Mouse (Mus musculus): ENCODE results near the gene Itgb7. TPM values are rescaled to one million over a fixed set of nuclear protein-coding genes. Genes with fewer than 3 reads are reported as not detected.

Gene Itgb7
- 194 TPM for polyA plus RNA-seq (2015; fragmentation: Illumina TruSeq; extraction: RNeasy Lipid Tissue Mini Kit (QIAGEN cat#74804); ENCODE audit: insufficient read depth, low replicate concordance)

DNA sequence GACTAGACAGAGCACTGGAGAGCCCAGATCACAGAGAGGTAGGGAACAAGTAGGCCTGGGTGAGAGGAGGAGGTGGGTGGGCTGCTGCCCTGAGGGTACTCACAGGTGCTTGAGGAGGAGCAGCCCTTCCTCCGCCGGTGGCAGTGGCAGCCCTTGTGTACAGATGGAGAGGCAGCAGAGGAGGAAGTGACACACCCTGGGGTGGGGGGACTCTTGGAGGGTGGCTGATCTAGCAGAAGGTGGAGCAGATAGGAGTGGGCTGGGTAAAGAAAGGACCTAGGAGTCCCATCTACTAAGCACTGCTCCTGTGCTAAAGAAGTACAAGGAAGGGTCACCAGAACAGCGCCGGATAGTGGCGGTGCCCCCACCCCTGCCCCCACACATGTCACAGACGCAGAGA lies at the start of gene Itgb7:
TSS of gene Itgb7 (minus strand) at position 197 of the 400 bp plus-strand sequence.

GRCm38 (mm10) chr15:102279092-102279782 lies 47.5 kb upstream of the Itgb7 start, which contains the start of gene Mfsd5:
Gene Mfsd5, plus strand, starts transcription at chr15:102279454.

GRCm38 (mm10) chr15:102270274-102270960 lies 38.7 kb upstream of the Itgb7 start, which contains the start of gene Gm9918:
Gene Gm9918, plus strand, starts transcription at chr15:102270563.

GRCm38 (mm10) chr15:102257202-102258075 lies 25.7 kb upstream of the Itgb7 start, which contains the start of gene Rarg:
Gene Rarg, minus strand, starts transcription at chr15:102257517.

DNA sequence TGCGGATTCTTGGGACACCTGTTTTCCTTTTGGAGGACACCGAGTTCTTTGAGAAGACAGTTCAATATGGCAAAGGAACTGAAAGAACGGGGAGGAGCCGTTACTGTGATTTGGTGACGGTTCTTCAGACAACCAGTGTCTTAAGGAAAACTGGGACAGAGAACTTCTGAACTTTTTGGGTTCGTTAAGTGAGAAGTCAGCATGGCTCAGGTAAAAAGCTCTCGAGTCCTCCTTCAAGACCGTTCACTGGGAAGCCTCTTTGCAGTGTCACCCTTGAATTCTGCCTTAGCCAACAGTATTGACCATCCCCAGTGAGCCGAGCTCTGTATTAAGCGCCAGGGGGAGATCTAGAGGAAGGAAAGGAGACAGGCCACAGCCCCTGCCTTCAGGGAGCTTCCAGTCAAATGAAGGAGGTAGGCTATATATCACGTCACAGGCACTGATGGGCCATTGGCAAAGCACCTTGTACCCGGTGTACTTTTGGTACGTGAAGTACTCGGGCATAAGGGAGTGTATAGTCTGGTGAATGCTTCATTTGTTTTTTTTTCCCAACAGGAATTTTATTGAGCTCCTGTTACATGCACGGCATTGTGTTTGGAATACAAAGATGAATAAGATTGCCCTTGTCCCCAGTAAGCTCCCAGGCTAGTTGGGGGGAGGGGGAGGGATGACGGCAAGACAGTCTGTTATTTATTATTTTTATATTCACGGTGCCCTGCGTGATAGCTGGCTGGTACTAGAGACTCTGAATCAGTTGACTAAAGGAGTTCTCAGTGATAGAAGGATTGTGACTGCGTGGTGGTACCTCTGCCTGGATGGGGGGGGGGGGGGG lies 26.9 kb downstream of the Itgb7 start, which contains the start of gene Csad:
TSS of gene Csad (minus strand) at position 51 of the 832 bp plus-strand sequence.

DNA sequence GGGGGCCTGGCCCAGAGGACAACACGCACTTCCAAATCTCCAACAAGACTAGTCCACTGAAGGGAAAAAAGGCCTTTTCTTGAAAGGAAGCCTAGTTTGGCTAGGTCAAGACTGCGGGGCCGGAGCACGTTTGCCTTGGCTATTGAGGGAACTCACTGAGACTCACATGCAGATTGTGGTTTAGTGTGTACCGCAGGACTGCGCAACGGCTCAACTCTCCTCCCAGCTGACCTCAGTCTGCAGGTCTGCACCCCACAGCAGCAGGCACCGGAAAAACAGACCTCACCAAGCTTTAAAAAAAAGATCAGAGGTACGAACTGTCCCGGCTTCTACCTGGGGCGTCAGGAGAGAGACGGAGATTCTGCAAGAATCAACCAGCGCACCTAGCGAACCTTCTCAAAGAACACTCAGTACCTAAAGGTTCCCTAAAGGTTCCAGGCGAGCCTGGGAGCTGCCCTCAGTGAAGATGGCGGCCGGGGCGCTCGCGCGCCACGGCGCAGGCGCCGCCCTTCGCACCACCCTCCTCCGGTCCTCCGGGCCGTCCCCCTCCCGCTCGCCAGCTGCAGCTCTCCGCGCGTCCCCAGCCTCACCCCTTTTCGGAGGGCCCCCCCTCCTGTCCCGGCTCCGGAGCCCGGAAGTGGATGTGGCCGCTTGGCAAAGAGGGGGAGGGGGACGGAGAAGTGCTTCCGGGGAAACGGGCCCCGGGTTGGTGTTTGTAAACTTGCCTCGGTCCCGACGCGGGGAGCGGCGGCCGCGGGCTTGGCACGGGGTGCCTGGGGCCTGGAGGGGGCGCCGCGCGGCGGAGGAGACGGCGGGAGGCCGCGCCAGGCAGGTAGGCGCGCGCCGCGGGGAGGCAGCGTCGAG lies 28.5 kb downstream of the Itgb7 start, which contains the start of gene Zfp740:
TSS of gene Zfp740 (plus strand) at position 279 of the 864 bp plus-strand sequence.

Other genes with a start within 250 kb of the Itgb7 start
- gene Krt8, start 227.5 kb downstream of the Itgb7 start, polyA plus RNA-seq (2015; fragmentation: Illumina TruSeq; extraction: RNeasy Lipid Tissue Mini Kit (QIAGEN cat#74804); ENCODE audit: insufficient read depth, low replicate concordance): 0.19 TPM
- gene Krt18, start 203.8 kb downstream of the Itgb7 start, polyA plus RNA-seq (2015; fragmentation: Illumina TruSeq; extraction: RNeasy Lipid Tissue Mini Kit (QIAGEN cat#74804); ENCODE audit: insufficient read depth, low replicate concordance): 0.17 TPM
- 272 TPM for gene Eif4b, start 158.2 kb downstream of the Itgb7 start, polyA plus RNA-seq (2015; fragmentation: Illumina TruSeq; extraction: RNeasy Lipid Tissue Mini Kit (QIAGEN cat#74804); ENCODE audit: insufficient read depth, low replicate concordance)
- 51.0 TPM for gene Tns2, start 131.5 kb downstream of the Itgb7 start, polyA plus RNA-seq (2015; fragmentation: Illumina TruSeq; extraction: RNeasy Lipid Tissue Mini Kit (QIAGEN cat#74804); ENCODE audit: insufficient read depth, low replicate concordance)
- 15.6 TPM for gene Spryd3, start 95.7 kb downstream of the Itgb7 start, polyA plus RNA-seq (2015; fragmentation: Illumina TruSeq; extraction: RNeasy Lipid Tissue Mini Kit (QIAGEN cat#74804); ENCODE audit: insufficient read depth, low replicate concordance)
- 0.88 TPM for gene Igfbp6, start 87.6 kb downstream of the Itgb7 start, polyA plus RNA-seq (2015; fragmentation: Illumina TruSeq; extraction: RNeasy Lipid Tissue Mini Kit (QIAGEN cat#74804); ENCODE audit: insufficient read depth, low replicate concordance)
- 1.5 TPM for gene Soat2, start 81.4 kb downstream of the Itgb7 start, polyA plus RNA-seq (2015; fragmentation: Illumina TruSeq; extraction: RNeasy Lipid Tissue Mini Kit (QIAGEN cat#74804); ENCODE audit: insufficient read depth, low replicate concordance)
- 110 TPM for gene Zfp740, start 28.7 kb downstream of the Itgb7 start, polyA plus RNA-seq (2015; fragmentation: Illumina TruSeq; extraction: RNeasy Lipid Tissue Mini Kit (QIAGEN cat#74804); ENCODE audit: insufficient read depth, low replicate concordance)
- gene Csad, start 27.2 kb downstream of the Itgb7 start, polyA plus RNA-seq (2015; fragmentation: Illumina TruSeq; extraction: RNeasy Lipid Tissue Mini Kit (QIAGEN cat#74804); ENCODE audit: insufficient read depth, low replicate concordance): 23.7 TPM
- 14.3 TPM for gene Rarg, start 25.6 kb upstream of the Itgb7 start, polyA plus RNA-seq (2015; fragmentation: Illumina TruSeq; extraction: RNeasy Lipid Tissue Mini Kit (QIAGEN cat#74804); ENCODE audit: insufficient read depth, low replicate concordance)
- not detected for gene Gm9918, start 38.6 kb upstream of the Itgb7 start, polyA plus RNA-seq (2015; fragmentation: Illumina TruSeq; extraction: RNeasy Lipid Tissue Mini Kit (QIAGEN cat#74804); ENCODE audit: insufficient read depth, low replicate concordance)
- 13.9 TPM for gene Mfsd5, start 47.5 kb upstream of the Itgb7 start, polyA plus RNA-seq (2015; fragmentation: Illumina TruSeq; extraction: RNeasy Lipid Tissue Mini Kit (QIAGEN cat#74804); ENCODE audit: insufficient read depth, low replicate concordance)
- 11.6 TPM for gene Espl1, start 64.3 kb upstream of the Itgb7 start, polyA plus RNA-seq (2015; fragmentation: Illumina TruSeq; extraction: RNeasy Lipid Tissue Mini Kit (QIAGEN cat#74804); ENCODE audit: insufficient read depth, low replicate concordance)
- 442 TPM for gene Pfdn5, start 94.2 kb upstream of the Itgb7 start, polyA plus RNA-seq (2015; fragmentation: Illumina TruSeq; extraction: RNeasy Lipid Tissue Mini Kit (QIAGEN cat#74804); ENCODE audit: insufficient read depth, low replicate concordance)
- 59.6 TPM for gene Myg1, start 99.8 kb upstream of the Itgb7 start, polyA plus RNA-seq (2015; fragmentation: Illumina TruSeq; extraction: RNeasy Lipid Tissue Mini Kit (QIAGEN cat#74804); ENCODE audit: insufficient read depth, low replicate concordance)
- gene Aaas, start 118.8 kb upstream of the Itgb7 start, polyA plus RNA-seq (2015; fragmentation: Illumina TruSeq; extraction: RNeasy Lipid Tissue Mini Kit (QIAGEN cat#74804); ENCODE audit: insufficient read depth, low replicate concordance): 37.3 TPM
- gene Sp7, start 135.2 kb upstream of the Itgb7 start, polyA plus RNA-seq (2015; fragmentation: Illumina TruSeq; extraction: RNeasy Lipid Tissue Mini Kit (QIAGEN cat#74804); ENCODE audit: insufficient read depth, low replicate concordance): not detected
- 84.1 TPM for gene Sp1, start 174.2 kb upstream of the Itgb7 start, polyA plus RNA-seq (2015; fragmentation: Illumina TruSeq; extraction: RNeasy Lipid Tissue Mini Kit (QIAGEN cat#74804); ENCODE audit: insufficient read depth, low replicate concordance)
- 0.15 TPM for gene Amhr2, start 213.4 kb upstream of the Itgb7 start, polyA plus RNA-seq (2015; fragmentation: Illumina TruSeq; extraction: RNeasy Lipid Tissue Mini Kit (QIAGEN cat#74804); ENCODE audit: insufficient read depth, low replicate concordance)
- gene Prr13, start 227.1 kb upstream of the Itgb7 start, polyA plus RNA-seq (2015; fragmentation: Illumina TruSeq; extraction: RNeasy Lipid Tissue Mini Kit (QIAGEN cat#74804); ENCODE audit: insufficient read depth, low replicate concordance): 125 TPM
- gene Pcbp2, start 238.6 kb upstream of the Itgb7 start, polyA plus RNA-seq (2015; fragmentation: Illumina TruSeq; extraction: RNeasy Lipid Tissue Mini Kit (QIAGEN cat#74804); ENCODE audit: insufficient read depth, low replicate concordance): 833 TPM